Mouse (Mus musculus): ENCODE data around the gene Oog1.
"Not testable (repeated sequence)": the region's sequence is repeated elsewhere in the genome, so short reads cannot be mapped to it uniquely, and the experiment has no call there.

DNA sequence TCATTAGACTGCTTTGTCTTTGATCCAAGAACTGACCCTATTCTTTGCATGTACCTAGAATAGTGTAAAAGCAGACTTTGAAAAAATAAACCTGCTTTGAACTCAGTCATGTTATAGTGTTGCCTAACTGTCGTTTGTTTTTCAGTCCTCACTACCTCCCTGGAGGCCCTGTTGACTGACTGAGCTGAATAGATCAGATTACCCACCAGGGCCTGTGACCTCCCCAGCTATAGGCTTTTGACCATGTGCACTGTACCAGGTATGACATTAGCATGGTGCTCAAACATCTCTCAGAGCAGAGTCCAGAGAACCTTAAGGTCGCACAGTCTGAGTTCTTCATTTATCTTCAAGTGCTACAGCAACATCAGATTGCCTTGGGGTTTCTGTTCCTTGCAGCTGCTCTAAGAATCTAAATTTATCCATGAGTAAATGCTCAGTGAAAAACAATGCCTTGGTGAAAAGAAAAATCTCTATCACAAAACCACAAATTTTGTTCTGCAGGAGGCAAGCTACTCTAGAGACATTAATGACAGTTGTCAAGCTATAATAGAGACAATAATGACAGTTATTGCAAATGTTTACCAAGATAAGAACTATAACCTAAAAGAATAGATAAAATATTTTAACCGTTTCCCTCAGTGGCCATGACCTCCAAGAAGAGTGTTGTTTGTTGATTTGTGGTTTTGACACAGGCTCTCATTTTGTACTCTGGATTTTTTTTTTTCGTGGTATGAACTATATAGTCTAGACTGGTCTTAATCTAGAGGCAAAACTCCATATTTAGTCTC, 50.6 kb downstream of the Oog1 start:
- not testable (repeated sequence) for TF ChIP-seq GATA1, TAL1 (IDR thresholded peaks at IDR 0.05; ENCODE audit: low read length)

Measured in erythroblast, embryonic 14.5 days (primary cell).